Mouse (Mus musculus): ENCODE data around the gene Vmn1r93. TPM values are rescaled to one million over a fixed set of nuclear protein-coding genes. Genes with fewer than 3 reads are reported as not detected.
"Not testable (repeated sequence)": the region's sequence is repeated elsewhere in the genome, so short reads cannot be mapped to it uniquely, and the experiment has no call there.

Gene Vmn1r93
- total RNA-seq (2021), result not detected in 2 replicates
- long read RNA-seq, experiment 1, result 0 reads
- long read RNA-seq, experiment 2, result 0 reads

- not testable (repeated sequence) for DNase-seq
Observed at GRCm38 (mm10) chr7:20138988-20139387, at the start of gene Vmn1r93. Gene Vmn1r93 (minus strand): TSS chr7:20139088.

- DNase-seq, result not testable (repeated sequence)
Observed at GRCm38 (mm10) chr7:20168277-20168676, 29.4 kb upstream of the Vmn1r93 start, which contains the start of gene Vmn1r94. Gene Vmn1r94 (minus strand): TSS chr7:20168377.

GRCm38 (mm10) chr7:20122479-20122878 is 16.4 kb downstream of the Vmn1r93 start, which contains the start of gene Gm16442:
Gene Gm16442 (minus strand): TSS chr7:20122579.
- not testable (repeated sequence) for DNase-seq

- not testable (repeated sequence) for DNase-seq
Observed at GRCm38 (mm10) chr7:20099380-20099779, 39.5 kb downstream of the Vmn1r93 start, which contains the start of gene Vmn1r91. Gene Vmn1r91 (plus strand): TSS chr7:20099680.

Other genes starting within 250 kb of the Vmn1r93 start
- gene Pvr, start 217.9 kb downstream of the Vmn1r93 start, total RNA-seq (2021), result 31.0 and 34.1 TPM in 2 replicates
- 0.41 and 0.75 TPM in 2 replicates for gene Igsf23, start 188.3 kb downstream of the Vmn1r93 start, total RNA-seq (2021)
- gene Ceacam20, start 173.7 kb downstream of the Vmn1r93 start, total RNA-seq (2021), result not detected in 2 replicates
- gene Nlrp9b, start 147.6 kb downstream of the Vmn1r93 start, total RNA-seq (2021), result not detected in 2 replicates
- gene Vmn1r91, start 39.4 kb downstream of the Vmn1r93 start, total RNA-seq (2021), result not detected in 2 replicates
- not detected in 2 replicates for gene Gm16442, start 16.5 kb downstream of the Vmn1r93 start, total RNA-seq (2021)
- gene Vmn1r94, start 29.3 kb upstream of the Vmn1r93 start, total RNA-seq (2021), result not detected in 2 replicates
- gene Vmn1r95, start 54.6 kb upstream of the Vmn1r93 start, total RNA-seq (2021), result not detected in 2 replicates
- not detected in 2 replicates for gene Gm6164, start 66.5 kb upstream of the Vmn1r93 start, total RNA-seq (2021)
- not detected in 2 replicates for gene Gm4498, start 94.7 kb upstream of the Vmn1r93 start, total RNA-seq (2021)
- not detected in 2 replicates for gene Gm5890, start 123.7 kb upstream of the Vmn1r93 start, total RNA-seq (2021)
- gene Gm4133, start 195.0 kb upstream of the Vmn1r93 start, total RNA-seq (2021), result not detected in 2 replicates
- gene Gm5728, start 236.3 kb upstream of the Vmn1r93 start, total RNA-seq (2021), result not detected in 2 replicates